Mouse (Mus musculus): ENCODE measurements at regions not wholly inside any gene's neighbourhood (a gene's known extent, or its start where the extent isn't known, plus 50 kb on each side); places are given as distances from the start of the nearest gene placed in this dataset.

DNA sequence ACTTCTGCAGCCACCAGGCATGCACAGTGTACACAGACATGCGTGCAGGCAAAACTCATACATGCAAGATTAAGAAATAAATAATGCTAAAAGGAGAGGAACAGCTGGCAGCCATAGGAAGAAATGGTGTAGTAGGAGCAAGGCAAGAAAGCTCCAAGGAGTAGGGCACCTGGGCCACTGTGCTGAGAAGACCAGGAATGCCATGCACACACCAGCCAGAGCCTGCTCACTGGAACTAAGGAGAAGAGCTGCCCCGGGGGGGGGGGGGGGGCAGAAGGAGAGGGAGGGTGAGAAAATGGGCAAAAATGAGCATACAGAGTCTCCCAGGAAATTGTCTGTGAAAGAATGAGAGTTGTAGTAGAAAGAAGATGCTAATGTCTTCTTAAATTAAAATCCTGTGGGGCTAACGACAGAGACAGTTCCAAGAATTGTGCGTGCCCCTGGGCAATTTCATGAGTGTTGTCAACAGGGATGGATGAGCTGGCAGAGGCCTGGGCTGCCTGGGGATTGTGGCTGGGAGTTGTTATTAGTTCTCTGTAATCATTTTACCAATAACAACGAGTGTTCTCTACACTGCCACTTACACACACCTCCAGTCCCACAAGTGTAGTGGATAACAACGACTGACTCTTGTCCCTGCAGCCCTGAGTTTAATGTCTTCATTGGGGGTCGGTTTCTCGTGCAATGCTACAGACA, 54.2 kb upstream of the Syt13 start:
- no peak for DNase-seq (ENCODE audit: low spot score)
